Mouse (Mus musculus): Measurements from ENCODE around the gene Dock9. TPM values are rescaled to one million over a fixed set of nuclear protein-coding genes. Genes with fewer than 3 reads are reported as not detected.
A peak's percentile ranks its signal among the peaks of the same experiment; 100 is the strongest.

Dock9 gene
- total and polyA plus RNA-seq, 2 experiments from 2014 or later = 4.1 to 20.5 TPM

DNA sequence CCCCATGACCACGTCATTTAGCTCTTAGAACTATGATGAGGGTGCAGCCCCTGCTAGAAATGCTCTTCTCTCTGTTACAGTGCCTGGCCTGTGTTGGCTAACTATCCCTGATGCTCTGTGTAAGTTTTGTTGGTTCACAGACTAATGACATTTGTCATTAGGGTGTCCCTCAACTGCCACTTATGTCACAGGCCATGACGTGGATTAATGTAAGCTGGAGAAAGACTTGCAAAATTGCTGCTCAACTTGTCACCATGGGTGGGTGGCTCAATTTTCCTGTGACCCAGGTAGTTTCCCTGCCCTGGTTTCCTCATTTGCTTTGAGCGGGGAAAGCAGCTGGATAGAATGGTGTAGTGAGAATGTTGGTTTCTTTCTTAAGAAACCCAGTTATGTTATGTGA lies 269.8 kb downstream of the Dock9 start:
- Histone ChIP-seq H3K27ac (ENCODE audit: low read depth) (no peak overlapping the region), H3K4me1 (ENCODE audit: control insufficient read depth, insufficient read depth) (no peaks in the 10 kb centered on the region), H3K36me3 (replicated peaks; ENCODE audit: control insufficient read depth, insufficient read depth, low read length) (no peaks in the 10 kb centered on the region), H3K4me2 (ENCODE audit: low read depth, low read length) (no peak overlapping the region), H3K9me3 (replicated peaks; ENCODE audit: control insufficient read depth, low read length) (no peaks in the 10 kb centered on the region), H3K4me3 (ENCODE audit: low read depth, low read length) (no peak overlapping the region), H3K9ac (replicated peaks; ENCODE audit: low read depth, low read length) (no peak overlapping the region), H3K27me3 (ENCODE audit: control insufficient read depth, insufficient read depth, low read length) (no peaks in the 10 kb centered on the region)
- DNase-seq (ENCODE audit: low spot score) (no peak), ATAC-seq (ENCODE audit: insufficient read depth, low read depth) (no peak)
- 79% methylated on average over 3 of the region's 3 CpGs for whole genome bisulfite sequencing
- TF ChIP-seq EP300 (IDR thresholded peaks at IDR 0.05; ENCODE audit: low read depth) (no peak), CTCF (IDR thresholded peaks at IDR 0.05; ENCODE audit: low read depth) (no peak)

GRCm38 (mm10) chr14:121527201-121527600 lies 270.4 kb downstream of the Dock9 start:
- H3K4me1 ChIP-seq (ENCODE audit: control insufficient read depth, insufficient read depth) = no peaks in the 10 kb centered on the region
- WGBS = 53% methylated on average over 1 of the region's 1 CpGs
- no peak overlapping the region for H3K4me2 ChIP-seq (ENCODE audit: low read depth, low read length)
- no peak overlapping the region for H3K4me3 ChIP-seq (ENCODE audit: low read depth, low read length)
- H3K9ac ChIP-seq (replicated peaks; ENCODE audit: low read depth, low read length) = no peak overlapping the region
- TF ChIP-seq CTCF (IDR thresholded peaks at IDR 0.05; ENCODE audit: low read depth) = no peak
- no peak for TF ChIP-seq EP300 (IDR thresholded peaks at IDR 0.05; ENCODE audit: low read depth)
- H3K9me3 ChIP-seq (replicated peaks; ENCODE audit: control insufficient read depth, low read length) = no peaks in the 10 kb centered on the region
- ATAC-seq (ENCODE audit: insufficient read depth, low read depth) (no peak), DNase-seq (ENCODE audit: low spot score) (no peak)
- no peak overlapping the region for H3K27ac ChIP-seq (ENCODE audit: low read depth)
- H3K36me3 ChIP-seq (replicated peaks; ENCODE audit: control insufficient read depth, insufficient read depth, low read length) = no peaks in the 10 kb centered on the region
- H3K27me3 ChIP-seq (ENCODE audit: control insufficient read depth, insufficient read depth, low read length) = no peaks in the 10 kb centered on the region

DNA sequence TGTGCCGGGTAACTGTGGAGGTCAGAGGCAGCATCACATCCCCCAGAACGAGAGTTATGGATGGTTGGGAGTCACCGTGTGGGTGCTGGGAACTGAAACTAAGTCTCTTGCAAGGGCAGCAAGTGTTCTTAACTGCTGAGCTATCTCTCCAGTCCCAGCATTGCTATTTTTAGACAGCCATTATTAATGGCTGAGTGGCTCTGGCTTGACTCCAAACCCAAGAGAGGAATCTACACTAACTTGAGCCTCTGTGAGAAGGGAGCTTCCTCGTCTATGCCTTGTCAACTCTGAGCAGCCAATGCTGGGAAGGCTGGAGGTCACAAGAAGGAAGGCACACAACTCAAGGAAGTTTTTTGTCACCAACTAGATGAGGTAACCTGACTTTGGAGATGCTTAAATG lies 275.9 kb downstream of the Dock9 start:
- 28% methylated on average over 4 of the region's 4 CpGs for WGBS
- ATAC-seq (ENCODE audit: insufficient read depth, low read depth) = peak; percentile 70
- TF ChIP-seq EP300 (IDR thresholded peaks at IDR 0.05; ENCODE audit: low read depth) (no peak), CTCF (IDR thresholded peaks at IDR 0.05; ENCODE audit: low read depth) (no peak)

DNA sequence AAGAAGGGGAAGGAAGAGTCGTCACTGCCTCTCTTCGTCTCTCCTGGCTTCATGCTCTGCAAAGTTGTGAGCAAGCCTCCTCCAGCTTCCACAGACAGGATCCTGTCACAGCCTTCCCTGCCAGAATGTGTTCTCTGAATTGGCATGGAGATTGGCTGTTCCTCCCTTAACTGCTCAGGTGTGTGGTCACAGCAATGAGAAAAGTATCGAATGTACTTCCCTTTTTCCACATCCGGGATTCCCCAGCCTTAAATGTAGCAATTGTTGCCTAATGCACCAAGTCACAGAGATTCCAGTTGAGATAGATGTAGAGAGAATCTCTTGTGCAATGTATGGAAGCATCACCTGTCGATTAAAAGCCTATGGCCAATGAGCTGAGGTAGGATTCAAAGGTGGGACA lies 280.8 kb downstream of the Dock9 start:
- Histone ChIP-seq H3K4me1 (ENCODE audit: control insufficient read depth, insufficient read depth) (peaks cover 14% of the 10 kb centered on the region), H3K27ac (ENCODE audit: low read depth) (no peak overlapping the region), H3K27me3 (ENCODE audit: control insufficient read depth, insufficient read depth, low read length) (no peaks in the 10 kb centered on the region), H3K4me3 (ENCODE audit: low read depth, low read length) (no peak overlapping the region), H3K9ac (replicated peaks; ENCODE audit: low read depth, low read length) (no peak overlapping the region), H3K9me3 (replicated peaks; ENCODE audit: control insufficient read depth, low read length) (0 out of 2 replicates have a peak, but pooled peaks cover 3% of the 10 kb centered on the region), H3K36me3 (replicated peaks; ENCODE audit: control insufficient read depth, insufficient read depth, low read length) (no peaks in the 10 kb centered on the region), H3K4me2 (ENCODE audit: low read depth, low read length) (no peak overlapping the region)
- ATAC-seq (ENCODE audit: insufficient read depth, low read depth) (no peak), DNase-seq (ENCODE audit: low spot score) (no peak)
- TF ChIP-seq EP300 (IDR thresholded peaks at IDR 0.05; ENCODE audit: low read depth) (no peak), CTCF (IDR thresholded peaks at IDR 0.05; ENCODE audit: low read depth) (no peak)
- WGBS = 74% methylated on average over 5 of the region's 5 CpGs

More for the DNA sequence above, 275.9 kb downstream of the Dock9 start:
- H3K36me3 ChIP-seq (replicated peaks; ENCODE audit: control insufficient read depth, insufficient read depth, low read length) = no peaks in the 10 kb centered on the region
- H3K9me3 ChIP-seq (replicated peaks; ENCODE audit: control insufficient read depth, low read length) = no peaks in the 10 kb centered on the region
- peak overlapping the region; percentile 11; the same call in 1 of the 2 replicates for H3K4me2 ChIP-seq (ENCODE audit: low read depth, low read length)
- H3K4me3 ChIP-seq (ENCODE audit: low read depth, low read length) = no peak overlapping the region
- no peaks in the 10 kb centered on the region for H3K27me3 ChIP-seq (ENCODE audit: control insufficient read depth, insufficient read depth, low read length)
- H3K9ac ChIP-seq (replicated peaks; ENCODE audit: low read depth, low read length) = no peak overlapping the region
- peak overlapping the region; percentile 35; the same call in 1 of the 2 replicates for H3K27ac ChIP-seq (ENCODE audit: low read depth)
- peak; percentile 74 for DNase-seq (ENCODE audit: low spot score)
- peaks cover 17% of the 10 kb centered on the region for H3K4me1 ChIP-seq (ENCODE audit: control insufficient read depth, insufficient read depth)

DNA sequence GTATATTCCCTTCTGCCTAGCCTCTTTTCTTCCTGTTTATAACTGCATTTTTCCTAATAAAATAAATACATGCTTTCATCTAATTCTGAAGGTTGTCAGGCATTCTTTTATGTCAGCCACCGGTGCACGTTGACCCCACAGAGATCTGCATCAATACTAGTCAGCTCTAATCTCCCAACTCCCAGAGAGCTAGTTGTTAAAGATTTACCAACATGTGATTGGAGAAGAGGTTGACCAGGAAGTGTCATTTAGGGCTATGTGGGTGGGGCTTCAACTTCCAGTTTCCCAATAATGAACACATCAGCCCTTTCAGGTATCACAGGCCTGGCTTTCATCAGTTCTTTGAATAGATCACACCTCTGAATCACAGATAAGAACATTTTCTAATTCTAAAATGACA lies 288.7 kb downstream of the Dock9 start:
- H3K27me3 ChIP-seq (ENCODE audit: control insufficient read depth, insufficient read depth, low read length) = peaks cover 26% of the 10 kb centered on the region
- no peaks in the 10 kb centered on the region for H3K36me3 ChIP-seq (replicated peaks; ENCODE audit: control insufficient read depth, insufficient read depth, low read length)
- H3K9ac ChIP-seq (replicated peaks; ENCODE audit: low read depth, low read length) = no peak overlapping the region
- TF ChIP-seq CTCF (IDR thresholded peaks at IDR 0.05; ENCODE audit: low read depth) (no peak), EP300 (IDR thresholded peaks at IDR 0.05; ENCODE audit: low read depth) (no peak)
- no peak overlapping the region for H3K4me3 ChIP-seq (ENCODE audit: low read depth, low read length)
- 0 out of 2 replicates have a peak, but pooled peaks cover 3% of the 10 kb centered on the region for H3K4me1 ChIP-seq (ENCODE audit: control insufficient read depth, insufficient read depth)
- DNase-seq (ENCODE audit: low spot score) = no peak
- 73% methylated on average over 2 of the region's 2 CpGs for WGBS
- H3K9me3 ChIP-seq (replicated peaks; ENCODE audit: control insufficient read depth, low read length) = peaks cover 13% of the 10 kb centered on the region; the same call in 1 of the 2 replicates
- H3K4me2 ChIP-seq (ENCODE audit: low read depth, low read length) = no peak overlapping the region
- H3K27ac ChIP-seq (ENCODE audit: low read depth) = no peak overlapping the region
- no peak for ATAC-seq (ENCODE audit: insufficient read depth, low read depth)

DNA sequence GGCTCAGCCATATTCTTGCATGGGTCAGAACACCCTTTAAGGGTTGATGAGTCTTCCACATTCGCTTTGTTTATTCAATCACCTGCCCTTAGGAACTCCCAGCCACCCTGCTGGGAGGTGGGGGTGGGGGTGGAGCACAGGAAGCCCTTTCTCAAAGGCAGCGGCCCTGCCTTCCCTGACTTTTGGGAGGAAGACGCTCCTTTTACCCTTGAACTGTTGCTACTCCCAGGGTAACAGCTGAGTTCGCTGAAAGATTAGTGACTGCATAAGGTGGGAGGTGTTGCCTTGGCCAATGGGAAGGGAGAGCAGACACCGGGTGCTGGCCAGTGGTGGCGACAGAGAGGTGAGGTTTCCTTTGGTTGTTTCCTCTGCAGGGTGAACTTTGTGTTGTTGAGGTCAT lies 291.3 kb downstream of the Dock9 start:
- Histone ChIP-seq H3K4me2 (ENCODE audit: low read depth, low read length) (no peak overlapping the region), H3K4me3 (ENCODE audit: low read depth, low read length) (no peak overlapping the region), H3K9ac (replicated peaks; ENCODE audit: low read depth, low read length) (no peak overlapping the region), H3K27me3 (ENCODE audit: control insufficient read depth, insufficient read depth, low read length) (peaks cover 30% of the 10 kb centered on the region), H3K9me3 (replicated peaks; ENCODE audit: control insufficient read depth, low read length) (peaks cover 10% of the 10 kb centered on the region; the same call in 1 of the 2 replicates), H3K36me3 (replicated peaks; ENCODE audit: control insufficient read depth, insufficient read depth, low read length) (no peaks in the 10 kb centered on the region), H3K4me1 (ENCODE audit: control insufficient read depth, insufficient read depth) (0 out of 2 replicates have a peak, but pooled peaks cover 3% of the 10 kb centered on the region), H3K27ac (ENCODE audit: low read depth) (no peak overlapping the region)
- WGBS = 20% methylated on average over 6 of the region's 6 CpGs
- ATAC-seq (ENCODE audit: insufficient read depth, low read depth) (peak; percentile 41), DNase-seq (ENCODE audit: low spot score) (peak; percentile 26)
- no peak for TF ChIP-seq EP300 (IDR thresholded peaks at IDR 0.05; ENCODE audit: low read depth)
- no peak for TF ChIP-seq CTCF (IDR thresholded peaks at IDR 0.05; ENCODE audit: low read depth)

Data from heart, postnatal 0 days (tissue).